Mouse (Mus musculus) brain, adult 2 months (tissue): ENCODE data around the gene Socs4.
"Not testable (repeated sequence)": the region's sequence is repeated elsewhere in the genome, so short reads cannot be mapped to it uniquely, and the experiment has no call there.

Experiments
- DNase-seq: peaks from one replicate; pipeline ENCODE4 v3.0.0; 2011; ENCODE audit warnings: low read depth, low spot score

The Socs4 gene

DNA sequence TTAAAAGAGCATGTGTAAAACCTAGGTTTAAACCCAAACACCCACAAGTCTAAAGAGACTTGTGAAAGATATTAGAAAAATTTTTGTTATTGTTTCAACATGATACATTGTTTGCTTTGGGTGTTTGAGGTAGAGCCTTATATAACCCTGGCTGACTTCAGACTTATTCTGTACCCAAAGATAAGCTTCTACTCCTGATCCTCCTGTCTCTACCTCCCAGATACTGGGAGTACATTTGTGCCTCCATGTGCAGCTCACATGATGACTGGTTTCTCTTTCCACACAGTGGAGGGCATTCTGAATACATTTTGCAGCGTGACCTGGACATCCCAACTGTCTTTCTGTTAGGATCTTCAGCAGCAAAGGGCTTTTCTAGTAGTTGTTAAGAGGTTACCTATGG lies 9.5 kb downstream of the Socs4 start:
- no peak for DNase-seq

DNA sequence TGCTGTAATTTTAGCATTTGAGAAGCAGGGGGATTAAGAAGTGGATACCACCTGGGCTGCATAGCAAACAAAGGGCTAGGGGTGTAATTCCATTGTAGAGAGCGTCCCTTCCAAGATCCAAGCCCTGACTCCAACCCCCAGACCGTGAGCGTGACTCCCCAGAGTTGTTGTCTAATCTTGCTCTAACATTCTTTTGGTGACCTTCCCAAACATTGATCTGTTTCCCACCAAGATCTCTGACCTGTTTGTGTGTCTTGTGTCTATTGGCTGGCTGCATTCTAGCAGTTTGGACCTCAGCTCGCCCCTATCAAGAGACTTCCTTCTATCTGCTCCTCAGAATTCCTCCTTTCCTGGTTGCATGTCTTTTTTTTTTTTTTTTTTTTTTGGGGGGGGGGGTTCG lies 10.3 kb downstream of the Socs4 start:
- DNase-seq, result no peak

DNA sequence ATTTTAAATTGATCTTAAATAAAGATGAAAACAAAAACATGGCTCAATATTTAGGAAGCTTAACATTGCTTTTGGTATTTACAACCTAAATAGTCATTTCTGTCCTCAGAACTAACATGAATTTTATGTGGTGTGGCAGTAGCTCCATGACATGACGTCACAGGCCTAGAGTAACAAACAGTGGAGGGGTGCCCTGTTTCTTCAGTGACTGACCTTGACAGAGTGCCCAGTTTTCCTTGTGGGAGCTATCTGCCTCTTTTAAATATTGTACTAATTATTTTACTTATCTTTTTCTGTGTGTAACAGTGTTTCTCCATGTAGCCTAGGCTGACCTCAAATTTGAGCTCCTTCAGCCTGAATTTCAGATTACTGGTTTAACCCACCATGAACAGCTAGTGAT lies 15.0 kb downstream of the Socs4 start:
- no peak for DNase-seq

DNA sequence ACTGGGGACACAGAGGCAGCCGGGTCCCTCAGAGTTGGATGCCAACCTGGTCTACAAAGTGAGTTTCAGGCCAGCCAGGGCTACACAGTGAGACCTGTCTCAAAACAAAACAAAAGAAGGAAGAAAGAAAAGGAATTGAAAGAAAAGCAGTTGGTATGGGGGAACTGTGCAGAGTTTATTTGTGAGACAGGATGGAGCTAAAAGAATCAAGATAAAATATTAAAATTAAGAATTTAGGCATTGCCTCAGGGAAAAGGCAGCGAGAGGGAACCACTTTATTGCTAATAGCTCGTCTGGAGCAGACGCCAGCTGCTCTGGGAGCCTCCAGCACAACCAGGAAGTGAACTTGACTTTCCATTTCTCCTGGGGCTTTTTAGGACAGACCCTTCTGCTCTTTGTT lies 17.4 kb downstream of the Socs4 start:
- DNase-seq, result no peak

DNA sequence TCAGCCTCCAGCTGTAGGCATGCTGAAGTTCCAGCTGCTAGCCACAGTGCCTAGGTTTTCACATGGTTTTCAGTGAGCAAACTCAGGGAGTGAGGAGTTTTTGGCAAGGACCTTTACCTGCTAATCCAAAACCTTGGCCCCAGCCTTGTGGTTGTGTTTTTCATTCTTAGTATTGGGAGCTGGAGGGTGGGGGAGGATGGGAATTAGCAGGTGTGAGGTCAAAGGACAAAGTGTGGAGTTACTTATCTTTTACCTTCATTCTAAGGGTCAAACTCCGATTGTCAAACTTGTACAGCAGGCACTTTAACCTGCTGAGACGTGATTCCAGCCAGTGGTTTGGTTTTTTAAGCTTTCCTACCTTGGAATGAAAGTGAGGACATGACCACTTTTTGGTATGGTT lies 19.5 kb downstream of the Socs4 start:
- no peak for DNase-seq

DNA sequence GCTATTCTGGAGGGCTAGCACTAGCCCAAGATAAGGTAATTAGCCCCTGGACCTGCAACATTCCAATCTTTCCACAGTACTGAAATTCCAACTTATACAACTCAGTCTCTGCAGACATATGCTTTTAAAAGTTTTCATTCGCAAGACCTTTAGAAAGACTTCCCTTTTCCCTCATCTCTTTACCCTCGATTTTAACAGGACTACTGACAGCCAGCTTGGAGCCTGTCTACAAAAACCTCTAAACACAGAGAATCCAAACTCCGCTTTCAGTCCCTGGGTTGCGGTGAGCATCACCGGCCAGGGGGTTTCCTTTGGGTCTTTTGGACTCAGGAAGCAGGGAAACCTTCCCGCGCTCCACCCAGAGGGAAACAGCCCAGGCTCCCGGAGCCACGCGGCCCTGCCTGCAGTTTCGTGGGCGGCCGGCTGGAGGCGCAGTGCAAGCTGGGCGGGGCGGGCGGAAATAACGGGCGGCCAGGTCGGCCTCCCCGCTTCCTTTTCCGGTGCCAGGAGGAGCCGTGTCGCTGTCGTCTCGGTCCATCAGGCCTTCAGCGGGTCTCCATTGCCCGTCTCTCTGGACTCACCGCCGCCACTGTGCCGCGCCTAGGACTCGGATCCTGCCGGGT lies 21.2 kb downstream of the Socs4 start, which contains the start of gene Mapk1ip1l:
Gene Mapk1ip1l, plus strand, starts transcription at position 482 of the 623 bp plus-strand sequence.
- peak; percentile 90 for DNase-seq

DNA sequence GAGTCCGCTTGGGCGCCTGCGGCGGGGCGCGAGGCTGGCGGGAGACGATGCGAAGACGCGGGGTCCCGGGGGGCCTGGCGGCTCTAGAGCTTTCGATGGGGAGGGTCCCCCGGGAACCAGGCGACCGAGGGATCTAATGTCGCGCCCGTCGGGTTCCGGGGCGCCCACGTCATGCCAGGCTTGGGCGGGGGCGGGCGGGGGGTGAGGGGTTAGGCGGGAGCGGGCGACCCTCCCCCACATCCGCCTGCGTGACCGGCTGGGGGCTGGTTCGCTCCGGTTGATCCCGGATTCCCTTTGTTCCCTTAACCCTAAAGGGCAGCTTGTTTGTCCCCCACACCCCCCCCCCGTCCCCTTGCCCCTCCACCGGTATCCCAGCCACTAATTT lies 21.7 kb downstream of the Socs4 start:
- no peak for DNase-seq

DNA sequence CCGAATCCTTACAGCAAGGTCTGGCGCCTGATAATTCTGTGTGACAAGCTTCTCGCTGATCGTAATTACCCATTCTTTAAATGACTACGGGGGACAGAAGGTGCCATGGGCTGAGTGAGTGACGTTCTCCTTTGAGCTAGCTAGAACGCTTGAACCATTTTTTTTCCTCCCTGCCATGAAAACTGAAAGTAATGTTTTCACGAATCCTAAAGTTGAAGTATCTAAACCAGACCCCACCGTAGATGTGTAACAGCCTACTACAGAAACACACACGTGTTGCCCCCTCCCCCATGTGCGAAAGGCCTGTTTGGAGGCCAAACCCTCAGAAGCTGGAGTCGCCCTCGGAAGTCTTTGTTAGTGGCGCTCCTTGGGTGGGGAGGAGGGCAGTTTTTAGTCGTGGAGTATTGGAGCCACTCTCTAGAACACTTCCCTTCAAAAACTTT lies 22.1 kb downstream of the Socs4 start:
- peak; percentile 19 for DNase-seq

DNA sequence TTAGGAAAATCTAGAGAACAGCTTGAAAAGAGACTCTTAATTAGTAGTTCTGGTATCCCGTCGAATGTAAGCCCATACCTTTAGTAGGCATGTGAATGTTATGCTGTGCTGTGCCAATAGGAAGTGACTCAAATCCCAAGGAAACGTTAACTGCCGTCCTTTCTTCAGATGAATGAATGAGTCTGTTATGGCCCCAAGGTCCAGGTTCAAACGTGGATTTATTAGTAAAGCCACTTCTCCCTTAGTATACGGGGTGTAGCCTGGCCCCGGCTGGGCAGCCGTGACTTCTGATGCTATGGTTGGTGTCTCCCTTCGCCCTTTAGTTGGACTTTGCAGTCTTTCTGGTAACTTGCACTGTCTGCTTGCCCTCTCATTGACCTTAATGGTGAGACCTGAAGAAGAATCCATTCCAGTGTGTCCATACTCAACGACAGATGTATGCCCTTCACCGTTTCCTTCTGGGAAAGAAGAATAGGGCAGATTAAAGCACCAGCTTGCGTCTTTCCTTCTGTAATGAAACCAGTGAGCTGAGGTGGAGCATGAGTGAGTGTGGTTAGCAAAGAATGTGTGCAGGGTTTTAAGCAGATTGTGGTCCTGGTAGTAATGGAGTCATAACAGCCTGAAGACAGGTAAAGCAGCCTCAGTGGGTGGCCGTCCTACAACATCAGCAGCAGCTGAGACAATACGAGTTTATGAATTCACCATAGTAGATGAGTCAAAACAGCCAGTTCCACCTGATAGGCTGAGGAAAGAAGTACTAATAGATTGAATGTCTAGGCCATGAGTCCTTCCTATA lies 26.4 kb downstream of the Socs4 start:
- DNase-seq, result no peak

DNA sequence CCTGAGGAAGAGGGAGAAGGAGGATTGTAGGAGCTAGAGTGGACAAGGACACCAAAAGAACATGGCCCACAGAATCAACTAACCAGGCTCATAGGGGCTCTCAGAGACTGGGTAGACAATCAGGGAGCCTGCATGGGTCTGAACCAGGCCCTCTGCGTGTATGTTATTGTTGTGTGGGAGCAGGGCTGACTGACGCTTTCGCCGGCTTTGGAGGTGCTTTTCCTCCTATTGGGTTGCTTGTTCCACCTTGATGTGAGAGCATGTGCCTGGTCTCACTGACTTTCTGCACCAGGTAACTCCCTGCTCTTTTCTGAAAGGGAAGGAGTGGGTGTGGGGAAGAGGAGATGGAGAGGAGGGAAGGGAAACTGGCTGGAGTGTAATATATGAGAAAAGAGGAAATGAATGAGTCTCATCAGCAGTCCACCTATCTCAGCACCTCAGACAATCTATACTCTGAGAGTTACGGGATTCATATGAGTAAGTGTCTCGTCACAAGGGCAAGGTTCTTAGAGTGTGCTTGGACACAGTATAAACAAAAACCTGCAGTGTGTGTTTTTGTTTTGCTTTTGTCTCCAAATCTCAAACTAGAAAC lies 28.2 kb downstream of the Socs4 start:
- DNase-seq, result no peak

DNA sequence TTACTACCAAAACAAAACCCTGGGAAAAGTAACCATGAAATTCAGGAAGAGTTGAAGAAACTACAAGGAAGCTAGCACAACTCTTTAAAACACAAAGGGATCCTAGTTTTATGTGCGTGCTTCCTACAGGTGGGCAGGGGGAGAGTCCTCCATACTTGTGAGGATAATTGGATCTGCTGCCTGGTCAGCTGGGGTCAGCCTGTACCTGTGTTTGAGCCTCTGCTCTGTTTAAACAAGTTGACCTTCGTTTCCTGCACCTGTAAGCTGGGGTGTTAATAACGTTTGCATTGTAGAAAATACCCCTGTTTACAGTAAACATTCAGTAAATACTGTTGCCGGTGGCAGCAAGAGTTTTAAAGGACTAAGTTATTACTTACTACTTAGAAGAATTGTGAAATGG lies 29.2 kb downstream of the Socs4 start:
- no peak for DNase-seq

DNA sequence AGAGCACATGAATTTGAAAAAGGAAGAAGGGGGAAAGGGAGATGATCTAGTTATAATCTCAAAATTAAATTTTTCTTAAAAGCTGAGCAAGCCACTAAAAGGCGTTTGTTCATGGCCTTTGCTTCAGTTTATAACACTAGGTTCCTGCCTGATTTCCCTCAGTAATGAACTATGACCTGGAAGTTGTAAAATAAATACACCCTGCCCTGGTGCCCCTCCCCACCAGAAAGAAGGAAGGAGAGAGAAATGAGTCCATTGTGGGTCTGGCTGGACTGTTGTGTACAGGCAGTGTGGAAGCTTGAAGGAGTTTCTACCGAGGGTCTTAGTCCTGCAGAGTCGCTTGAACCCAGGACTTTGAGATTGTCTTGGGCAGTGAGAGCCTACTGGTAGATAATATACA lies 30.9 kb downstream of the Socs4 start:
- no peak for DNase-seq

DNA sequence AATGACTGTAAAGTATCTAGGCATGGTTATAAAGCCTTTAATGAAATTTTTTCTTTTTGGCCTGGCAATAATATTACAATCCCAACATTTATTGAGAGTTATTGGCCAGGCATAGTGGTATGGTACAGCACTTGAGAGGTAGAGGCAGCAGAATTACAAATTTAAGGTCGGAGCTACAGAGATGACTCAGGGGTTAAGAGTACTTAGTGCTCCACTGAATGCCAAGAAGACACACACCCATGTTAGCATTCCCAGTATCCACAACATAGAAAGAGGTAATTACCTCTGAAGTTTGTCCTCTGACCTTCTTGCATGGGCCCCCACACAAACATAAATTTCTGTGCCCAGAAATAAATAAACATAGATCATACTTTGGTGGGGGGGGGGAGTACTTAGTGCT lies 32.3 kb downstream of the Socs4 start:
- no peak for DNase-seq

DNA sequence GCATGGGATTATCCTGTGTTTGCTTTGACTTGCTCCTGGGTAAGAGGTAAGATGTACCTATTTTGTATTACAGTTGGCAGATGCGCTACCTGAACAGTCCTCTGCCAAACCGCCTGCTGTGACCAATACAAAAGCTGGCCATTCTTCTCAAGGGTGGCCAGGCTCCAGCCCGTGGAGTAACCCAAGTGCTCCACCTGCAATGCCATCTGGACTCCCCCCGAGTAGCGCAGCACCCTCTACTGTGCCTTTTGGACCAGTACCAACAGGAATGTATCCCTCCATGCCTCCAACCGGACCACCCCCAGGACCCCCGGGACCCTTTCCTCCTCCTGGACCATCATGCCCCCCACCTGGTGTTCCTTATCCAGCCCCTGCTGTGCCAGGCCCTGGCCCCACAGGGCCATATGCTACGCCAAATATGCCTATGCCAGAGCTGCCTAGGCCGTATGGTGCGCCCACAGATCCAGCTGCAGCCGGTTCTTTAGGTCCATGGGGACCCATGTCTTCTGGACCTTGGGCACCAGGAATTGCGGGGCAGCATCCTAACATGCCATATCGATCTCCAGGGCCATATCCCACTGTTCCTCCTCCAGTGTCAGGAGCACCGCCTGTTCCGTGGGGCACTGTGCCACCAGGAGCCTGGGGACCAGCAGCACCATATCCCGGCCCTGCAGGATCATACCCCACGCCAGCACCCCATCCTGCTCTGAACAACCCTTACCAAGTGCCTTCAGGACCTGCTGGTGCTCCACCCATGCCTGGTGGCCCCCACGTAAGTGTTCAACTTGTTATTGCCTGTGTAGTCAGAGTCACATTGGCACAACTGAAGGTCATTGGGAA lies 33.8 kb downstream of the Socs4 start:
- DNase-seq, result peak; percentile 89

DNA sequence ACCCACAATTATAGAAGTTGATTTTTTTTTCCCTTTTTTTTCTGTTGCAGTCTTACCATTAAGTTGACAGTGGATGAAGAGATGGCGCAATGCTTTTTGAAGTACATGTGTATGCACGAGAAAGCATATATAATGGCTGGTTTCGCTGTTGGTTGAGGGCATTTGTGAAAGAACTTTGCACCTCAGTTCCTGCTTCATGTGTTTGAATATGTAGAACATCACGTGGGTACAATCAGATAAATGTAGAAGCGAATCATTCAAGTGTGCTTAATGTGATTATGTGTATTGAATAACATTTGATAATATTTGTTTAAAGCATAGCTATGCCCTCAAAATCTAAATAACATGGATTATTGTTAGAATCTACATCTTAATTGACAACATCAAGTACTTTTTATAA lies 42.6 kb downstream of the Socs4 start:
- DNase-seq, result no peak

DNA sequence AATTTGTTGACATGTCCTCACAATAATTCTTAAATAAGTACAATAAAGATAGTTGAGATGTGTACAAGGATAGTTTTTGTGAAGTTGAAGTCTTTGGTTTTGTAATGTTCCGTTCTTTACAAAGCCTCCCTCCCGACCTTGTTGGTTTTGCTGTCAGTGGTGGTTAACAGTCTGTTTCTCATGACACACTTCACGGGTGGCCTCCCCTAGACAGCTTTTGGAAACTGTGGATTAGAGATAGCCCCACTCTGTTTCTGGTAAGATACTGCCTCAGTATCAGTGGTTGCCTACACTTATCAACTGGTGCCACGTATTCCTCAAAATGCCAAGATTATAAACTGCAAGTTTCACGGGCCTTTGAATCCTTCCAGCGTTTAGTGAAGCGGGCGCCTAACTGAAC lies 44.9 kb downstream of the Socs4 start:
- not testable (repeated sequence) for DNase-seq

DNA sequence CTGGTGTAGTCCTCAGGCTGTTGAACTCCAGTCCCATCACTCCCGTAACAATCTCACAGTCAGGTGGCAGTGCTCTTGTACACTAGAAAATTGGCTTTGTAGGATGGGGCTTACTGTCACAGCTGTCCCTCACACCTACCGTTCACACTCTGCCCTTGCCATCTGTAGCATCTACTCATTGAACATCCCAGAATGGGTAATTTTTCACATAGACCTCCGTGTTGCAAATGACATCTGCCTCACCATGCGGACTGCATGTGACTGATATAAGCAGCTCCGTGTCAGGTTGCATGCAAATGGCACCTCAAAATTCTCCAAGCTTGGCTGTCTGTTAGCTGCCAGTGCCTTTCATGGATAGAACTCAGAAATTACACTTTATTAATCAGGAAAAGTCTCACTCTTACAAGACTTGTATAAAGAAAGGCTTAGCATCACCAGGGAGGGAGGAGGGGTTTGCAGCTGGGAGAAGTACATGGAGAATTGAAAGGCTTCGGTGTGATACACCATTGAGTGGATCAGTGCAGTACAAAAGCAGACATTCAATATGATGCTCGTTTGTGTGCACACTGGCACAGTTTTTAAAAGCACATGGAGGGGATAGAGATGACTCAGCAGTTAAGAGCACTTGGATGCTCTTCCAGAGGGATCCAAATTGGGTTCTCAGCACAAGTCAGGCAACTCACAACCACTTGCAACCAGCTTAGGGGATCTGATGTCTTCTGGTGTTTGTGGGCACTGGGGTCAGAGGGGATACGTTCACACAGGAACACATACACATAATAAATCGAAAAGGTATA lies 49.4 kb downstream of the Socs4 start:
- DNase-seq, result peak; percentile 52

DNA sequence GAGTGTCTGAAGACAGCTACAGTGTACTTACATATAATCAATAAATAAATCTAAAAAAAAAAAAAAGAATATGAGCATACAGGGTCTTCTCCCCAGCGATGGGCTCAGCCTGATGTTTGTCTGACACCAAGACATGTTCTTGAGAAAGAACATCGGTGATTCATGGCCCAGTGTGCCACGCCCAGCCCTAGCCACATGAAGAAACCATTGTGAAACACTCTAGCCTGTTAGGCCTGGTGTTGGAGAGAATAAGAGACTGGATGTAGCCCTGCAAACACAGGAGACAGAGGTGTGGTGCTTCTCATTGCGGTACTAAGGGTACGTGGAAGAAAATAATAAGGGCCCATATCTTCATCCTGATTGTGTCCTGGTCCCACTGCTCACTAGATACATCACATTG lies 50.6 kb downstream of the Socs4 start:
- no peak for DNase-seq

DNA sequence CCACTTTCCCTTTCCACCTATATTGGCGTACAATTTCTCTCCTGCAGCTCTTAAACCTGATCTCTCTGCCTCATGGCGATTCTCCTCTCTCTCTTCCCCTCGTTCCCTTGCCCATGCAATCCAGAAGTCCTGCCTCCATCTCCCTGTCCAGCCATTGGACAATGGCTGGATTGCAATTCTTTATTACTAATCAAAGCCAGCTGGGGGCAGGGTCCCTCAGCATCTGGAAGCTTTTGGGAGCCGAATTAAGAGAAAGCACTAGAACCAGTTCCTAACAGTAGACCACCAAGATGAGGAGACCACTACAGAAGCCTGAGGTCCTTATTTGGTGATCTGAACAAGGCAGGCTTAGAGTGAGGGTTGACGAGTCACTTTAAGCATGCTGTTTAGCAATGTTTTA lies 55.2 kb downstream of the Socs4 start:
- no peak for DNase-seq

DNA sequence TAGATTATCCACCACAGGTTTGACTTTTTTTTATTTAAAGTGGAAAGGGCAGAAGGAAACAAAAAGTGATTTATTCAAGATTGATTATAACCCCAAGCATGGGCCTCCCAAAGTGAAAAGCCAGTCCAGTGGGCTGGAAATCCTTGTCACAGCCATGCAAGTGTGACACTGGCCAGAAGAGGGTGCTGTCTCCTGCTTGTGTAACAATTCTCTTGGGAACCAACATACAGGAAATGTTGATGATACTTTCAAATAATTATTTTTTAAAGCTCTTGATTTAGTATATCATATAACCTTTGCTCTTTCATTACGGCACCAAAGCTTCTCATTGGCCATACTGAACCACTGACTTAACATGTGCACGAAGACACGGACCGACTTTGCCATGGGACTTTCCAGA lies 58.1 kb downstream of the Socs4 start:
- peak; percentile 79 for DNase-seq

DNA sequence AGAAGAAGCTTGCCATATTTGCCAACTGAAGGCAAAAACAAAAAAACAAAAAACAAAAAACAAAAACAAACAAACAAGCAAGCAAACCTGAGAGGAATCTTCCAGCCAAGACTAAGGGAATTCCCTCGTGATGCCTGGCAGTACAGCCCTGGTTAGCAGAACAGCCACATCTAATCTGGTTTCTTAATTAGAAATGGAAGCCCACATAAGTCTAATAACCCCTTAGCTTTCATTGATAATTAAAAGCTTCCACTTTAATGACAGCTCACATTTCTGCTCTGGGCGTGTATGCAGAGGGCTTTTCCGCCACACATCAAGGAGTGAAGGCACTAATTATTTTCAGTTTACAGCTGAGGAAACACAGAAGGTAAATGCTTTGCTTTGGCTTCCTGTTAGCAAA lies 58.6 kb downstream of the Socs4 start:
- DNase-seq, result no peak
